Mouse (Mus musculus): Measurements from ENCODE around the gene Agpat2.

GRCm38 (mm10) chr2:26639838-26640830, 35.9 kb upstream of the Agpat2 start:
- no peak for TF ChIP-seq ZNF384 (IDR thresholded peaks at IDR 0.05; ENCODE audit: low read depth, low read length)
- peak; percentile 78 for TF ChIP-seq HCFC1 (IDR thresholded peaks at IDR 0.05; ENCODE audit: borderline replicate concordance, insufficient read depth, low read length)
